Mouse (Mus musculus) liver (tissue): ENCODE measurements around the gene Ctdnep1.

Experiments used
- DNase-seq: peaks from one replicate; pipeline ENCODE4 v3.0.0-alpha.2; 2020; ENCODE audit warnings: mixed read lengths

The Ctdnep1 gene

DNA sequence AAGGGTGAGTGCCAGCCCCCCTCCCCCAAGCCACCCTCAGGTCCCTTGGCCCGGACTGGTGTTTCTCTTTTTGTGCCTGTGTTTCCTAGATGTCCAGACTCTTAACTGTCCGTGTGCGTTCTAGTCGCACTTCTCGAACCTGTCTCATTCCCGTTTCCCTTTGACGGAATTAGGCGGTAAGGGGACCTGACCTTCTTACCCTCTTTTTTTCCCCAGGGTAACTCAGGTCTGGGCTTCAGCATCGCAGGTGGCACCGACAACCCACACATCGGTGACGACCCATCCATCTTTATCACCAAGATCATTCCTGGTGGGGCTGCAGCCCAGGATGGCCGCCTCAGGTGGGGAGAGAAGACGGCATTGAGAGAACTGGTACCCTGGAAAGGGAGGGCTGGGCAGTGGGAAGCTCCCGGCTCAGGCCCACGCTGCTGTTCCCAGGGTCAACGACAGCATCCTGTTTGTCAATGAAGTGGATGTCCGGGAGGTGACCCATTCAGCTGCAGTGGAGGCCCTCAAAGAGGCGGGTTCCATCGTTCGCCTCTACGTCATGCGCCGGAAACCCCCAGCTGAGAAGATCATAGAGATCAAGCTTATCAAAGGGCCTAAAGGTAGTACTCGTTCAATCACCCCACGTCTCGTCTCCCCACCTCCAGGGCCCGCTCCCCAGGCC lies 49.8 kb downstream of the Ctdnep1 start:
- no peak for DNase-seq

DNA sequence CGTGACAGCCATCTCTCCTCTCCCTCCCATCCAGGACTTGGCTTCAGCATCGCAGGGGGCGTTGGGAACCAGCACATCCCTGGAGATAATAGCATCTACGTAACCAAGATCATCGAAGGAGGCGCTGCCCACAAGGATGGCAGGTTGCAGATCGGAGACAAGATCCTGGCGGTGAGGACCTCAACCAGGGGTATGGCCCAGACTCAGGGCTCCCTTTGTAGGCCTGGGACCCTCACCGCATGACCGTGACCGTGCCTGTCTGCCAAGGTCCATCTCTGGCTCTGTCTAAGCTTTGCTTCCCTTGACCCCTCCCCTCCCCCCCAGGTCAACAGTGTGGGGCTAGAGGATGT lies 50.3 kb downstream of the Ctdnep1 start:
- DNase-seq, result no peak

DNA sequence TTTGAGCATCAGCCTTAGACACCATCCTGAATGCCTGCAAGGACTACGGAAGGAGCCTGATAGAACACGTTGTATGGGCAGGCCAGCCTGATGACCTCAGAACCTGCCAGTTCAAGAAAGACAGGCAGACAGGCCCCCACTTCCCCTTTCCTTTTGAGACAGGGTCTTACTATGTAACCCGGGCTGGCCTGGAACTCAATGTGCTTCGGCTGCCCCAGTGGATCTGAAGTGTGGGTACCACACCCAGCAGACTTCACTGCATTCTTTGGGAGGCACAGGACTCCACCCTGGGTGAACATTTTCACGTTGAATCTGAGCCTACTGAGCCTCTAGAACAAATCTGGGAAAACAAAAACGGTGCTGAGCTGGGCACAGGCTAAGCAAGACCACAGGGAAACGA lies 57.2 kb downstream of the Ctdnep1 start:
- DNase-seq, result no peak

DNA sequence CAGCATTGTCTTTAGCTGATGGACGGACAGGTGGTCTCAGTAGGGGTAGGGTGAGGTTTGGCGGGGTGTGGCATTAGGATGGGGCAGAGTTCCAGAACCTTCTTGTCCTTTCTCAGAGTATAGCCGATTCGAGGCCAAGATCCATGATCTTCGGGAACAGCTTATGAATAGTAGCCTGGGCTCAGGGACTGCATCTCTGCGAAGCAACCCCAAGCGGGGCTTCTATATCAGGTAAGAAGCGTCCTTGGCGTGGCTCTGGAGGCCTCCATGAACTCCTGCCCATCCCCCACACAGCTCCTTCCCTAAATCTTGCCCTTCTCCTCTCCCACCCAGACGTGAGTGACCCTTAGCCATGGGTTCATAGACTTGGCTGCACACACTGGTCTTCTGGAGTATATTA lies 58.7 kb downstream of the Ctdnep1 start:
- no peak for DNase-seq

DNA sequence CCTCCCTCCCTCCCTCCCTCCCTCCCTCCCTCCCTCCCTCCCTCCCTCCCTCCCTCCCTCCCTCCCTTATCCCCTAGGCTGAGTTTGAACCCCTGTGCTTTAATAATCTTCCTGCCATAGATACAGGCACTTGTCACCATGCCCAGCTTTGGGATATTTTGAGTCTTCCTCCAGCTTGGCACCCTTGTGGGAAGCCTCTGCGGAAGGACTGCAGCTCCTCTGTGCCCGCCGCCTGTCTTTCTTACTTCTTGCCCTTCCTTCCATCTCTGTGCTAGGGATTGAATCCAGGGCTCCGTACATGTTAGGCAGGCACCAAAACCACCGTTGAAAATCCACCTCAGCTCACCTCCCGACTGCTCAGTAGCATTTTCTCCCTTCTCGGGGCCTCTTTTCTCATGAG lies 59.2 kb downstream of the Ctdnep1 start:
- no peak for DNase-seq
